Mouse (Mus musculus): ENCODE measurements at regions not wholly inside any gene's neighbourhood (a gene's known extent, or its start where the extent isn't known, plus 50 kb on each side); places are given as distances from the start of the nearest gene placed in this dataset.

- no peak for ATAC-seq (ENCODE audit: low TSS enrichment)
Observed at GRCm38 (mm10) chr10:60889792-60890191, 58.4 kb upstream of the Unc5b start.

DNA sequence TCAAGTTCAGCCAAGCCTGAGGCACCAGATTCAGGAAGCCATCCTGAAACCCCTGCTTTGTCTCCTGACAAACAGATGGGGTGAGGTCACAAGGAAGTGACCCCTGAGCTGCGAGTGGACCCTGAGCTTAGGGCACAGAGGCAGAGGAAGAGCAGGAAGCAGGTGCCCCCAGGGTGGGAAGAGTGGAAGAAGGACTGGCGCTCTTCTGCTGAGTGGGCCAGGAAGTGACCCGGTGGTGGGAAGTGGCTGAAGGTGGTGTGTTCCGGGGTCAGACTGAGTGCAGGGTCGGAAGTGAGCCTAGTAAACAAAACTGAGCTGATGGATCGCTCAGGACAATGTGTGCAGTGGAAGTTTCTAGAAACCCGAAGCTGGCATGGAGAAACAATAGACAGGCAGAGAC is 57.2 kb upstream of the Unc5b start:
- ATAC-seq (ENCODE audit: low TSS enrichment), result no peak

DNA sequence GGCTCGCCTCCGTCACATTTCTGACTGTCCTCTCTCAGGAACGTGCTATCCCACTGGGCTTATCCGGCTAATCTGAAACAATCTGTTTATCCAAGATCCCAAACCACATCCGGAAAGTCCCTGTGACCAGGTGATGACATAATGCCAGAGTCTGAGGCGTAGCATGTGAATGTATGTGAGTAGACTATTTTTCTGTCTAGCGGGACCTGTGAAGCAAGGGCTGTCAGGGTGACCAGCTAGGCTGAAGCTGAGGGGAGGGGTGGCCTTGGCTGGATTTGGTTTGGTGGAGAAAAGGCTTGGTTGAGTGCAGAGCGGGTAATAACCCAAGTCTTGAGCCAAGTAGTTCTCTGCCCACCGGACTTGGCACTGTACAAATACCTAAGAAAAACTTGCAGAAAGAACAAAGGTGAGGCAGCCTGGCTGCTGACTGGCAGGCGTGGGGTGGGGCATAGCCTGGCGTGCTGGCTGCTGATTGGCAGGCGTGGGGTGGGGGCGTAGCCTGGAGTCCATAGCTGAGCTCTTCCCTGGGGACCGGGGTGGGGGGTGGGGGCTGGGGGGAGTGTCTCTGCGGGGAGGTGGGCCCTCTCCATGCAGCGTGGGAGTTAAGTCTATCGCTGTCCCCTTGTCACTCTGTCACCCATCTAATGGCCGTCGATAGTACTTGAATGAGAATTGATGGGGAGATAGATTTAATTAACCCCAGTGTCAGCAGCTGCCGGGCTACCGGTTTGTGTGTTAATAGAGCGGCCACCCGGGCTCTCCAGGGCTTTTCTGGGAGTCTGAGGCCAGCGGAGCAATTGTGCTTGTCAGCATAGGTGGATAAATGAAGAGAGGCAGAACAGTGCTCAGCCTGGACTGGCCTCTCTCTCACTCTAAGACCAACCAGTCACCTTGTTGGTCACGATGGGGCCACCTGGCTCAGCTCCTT is 54.2 kb upstream of the Unc5b start:
- ATAC-seq (ENCODE audit: low TSS enrichment), result no peak

GRCm38 (mm10) chr10:60884806-60885205 is 53.4 kb upstream of the Unc5b start:
- no peak for ATAC-seq (ENCODE audit: low TSS enrichment)
